Mouse (Mus musculus) limb, embryonic 10.5 days (tissue): Measurements from ENCODE around the gene Moxd1. TPM values are rescaled to one million over a fixed set of nuclear protein-coding genes. Genes with fewer than 3 reads are reported as not detected.

Experiments
- DNase-seq: peaks from one replicate; pipeline ENCODE4 v3.0.0-alpha.2; 2017; ENCODE audit warnings: low spot score
- H3K27ac ChIP-seq: fragments of 300-500 bp; sonication (generic); 2 replicates; pipeline ENCODE4 v1.5.1; 2016; ENCODE audit warnings: mild to moderate bottlenecking
- H3K27me3 ChIP-seq: fragments of 300-500 bp; sonication (generic); 2 replicates; pipeline ENCODE4 v1.6.1; 2016; ENCODE audit warnings: low read depth, mild to moderate bottlenecking; ENCODE audit not compliant: poor library complexity, severe bottlenecking
- H3K36me3 ChIP-seq: fragments of 300-500 bp; sonication (generic); 2 replicates; pipeline ENCODE4 v1.6.1; 2016; ENCODE audit warnings: mild to moderate bottlenecking, moderate library complexity
- H3K4me1 ChIP-seq: fragments of 300-500 bp; sonication (generic); 2 replicates; pipeline ENCODE4 v1.6.1; 2016
- H3K4me3 ChIP-seq: fragments of 300-500 bp; sonication (generic); 2 replicates; pipeline ENCODE4 v1.5.1; 2016; ENCODE audit warnings: mild to moderate bottlenecking, moderate library complexity
- H3K9me3 ChIP-seq: fragments of 300-500 bp; sonication (generic); replicated peaks from 2 replicates; pipeline ENCODE4 v1.6.1; 2016; ENCODE audit warnings: mild to moderate bottlenecking
- WGBS: fragments of 180-500 bp; shearing (Covaris S2); methylation state at CpG from one replicate; pipeline ENCODE4 v1.1.7; 2016; 5-methylcytosine and 5-hydroxymethylcytosine counted together
- polyA plus RNA-seq: library from polyadenylated mRNA; unstranded; fragments of >200 nt; fragmentation: Nextera tagmentation; extraction: Ambion mirVana; gene quantifications from 2 replicates; pipeline ENCODE4 v1.2.1, GENCODE M21; 2016

The Moxd1 gene
- polyA plus RNA-seq = 3.2 and 6.0 TPM in 2 replicates

DNA sequence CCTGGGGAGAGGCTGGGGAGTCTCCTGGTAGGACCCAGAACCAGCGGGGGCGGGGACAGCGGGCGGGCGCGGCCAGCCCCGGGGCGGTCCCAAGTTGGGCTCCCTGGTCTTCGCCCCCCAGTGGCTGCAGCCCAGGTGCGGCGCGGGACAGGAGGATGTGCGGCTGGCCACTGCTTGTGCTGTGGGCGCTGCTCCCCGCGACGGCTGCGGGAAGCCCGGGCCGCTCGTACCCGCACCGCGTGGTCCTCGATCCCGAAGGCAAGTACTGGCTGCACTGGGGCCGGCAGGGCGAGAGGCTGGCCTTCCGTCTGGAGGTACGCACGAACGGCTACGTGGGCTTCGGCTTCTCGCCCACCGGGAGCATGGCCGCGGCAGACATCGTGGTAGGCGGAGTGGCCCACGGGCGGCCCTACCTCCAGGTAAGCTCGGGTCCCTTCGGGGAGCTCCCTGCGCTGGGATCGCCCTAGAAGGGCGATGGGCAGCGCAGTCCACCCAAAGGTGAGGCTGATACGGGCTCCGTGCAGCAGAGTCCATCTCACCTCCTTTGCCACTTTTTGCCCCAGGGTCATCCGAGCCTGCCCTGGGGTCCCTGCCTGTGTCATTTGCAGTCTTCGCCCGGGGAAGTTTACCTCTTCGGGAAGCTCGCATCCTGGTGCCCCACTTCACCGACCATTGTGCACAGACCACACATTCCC is at the start of gene Moxd1:
Moxd1 (plus strand) TSS at position 69 of the 695 bp plus-strand sequence.
- WGBS = under 1% methylated on average over 55 of the region's 56 CpGs
- no peaks in the 10 kb centered on the region for H3K9me3 ChIP-seq
- DNase-seq = peak; percentile 65
- H3K36me3 ChIP-seq = no peaks in the 10 kb centered on the region
- H3K4me3 ChIP-seq = peak within 1 kb of the TSS; percentile 60
- peak within 1 kb of the TSS; percentile 72 for H3K27ac ChIP-seq
- peaks cover 17% of the 10 kb centered on the region for H3K4me1 ChIP-seq
- H3K27me3 ChIP-seq = peaks cover 84% of the 10 kb centered on the region

DNA sequence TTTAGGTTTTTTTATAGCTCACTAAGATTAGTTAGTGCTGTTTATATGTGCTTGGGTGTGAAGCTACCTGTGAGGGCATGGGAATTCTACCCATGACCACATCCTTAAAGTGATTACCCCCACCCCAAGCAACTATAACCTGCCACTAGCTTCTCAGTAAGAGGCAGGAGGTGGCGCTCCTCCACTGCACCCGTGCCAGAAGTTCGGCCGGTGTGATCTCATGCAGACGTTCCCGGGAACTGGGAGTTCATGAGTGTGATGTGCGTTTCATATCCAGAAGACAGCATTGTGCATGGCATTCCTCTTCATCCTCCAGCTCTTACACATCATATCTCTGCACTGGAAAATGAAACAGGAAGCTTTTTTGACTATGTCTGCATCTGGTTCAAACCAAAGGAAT is 32.9 kb upstream of the Moxd1 start:
- DNase-seq = no peak
- H3K27ac ChIP-seq = no peak overlapping the region
- H3K36me3 ChIP-seq = peaks cover 3% of the 10 kb centered on the region; the same call in 1 of the 2 replicates
- 71% methylated on average over 7 of the region's 7 CpGs for WGBS
- no peaks in the 10 kb centered on the region for H3K4me1 ChIP-seq
- no peak overlapping the region for H3K4me3 ChIP-seq
- no peaks in the 10 kb centered on the region for H3K27me3 ChIP-seq
- H3K9me3 ChIP-seq = no peaks in the 10 kb centered on the region

DNA sequence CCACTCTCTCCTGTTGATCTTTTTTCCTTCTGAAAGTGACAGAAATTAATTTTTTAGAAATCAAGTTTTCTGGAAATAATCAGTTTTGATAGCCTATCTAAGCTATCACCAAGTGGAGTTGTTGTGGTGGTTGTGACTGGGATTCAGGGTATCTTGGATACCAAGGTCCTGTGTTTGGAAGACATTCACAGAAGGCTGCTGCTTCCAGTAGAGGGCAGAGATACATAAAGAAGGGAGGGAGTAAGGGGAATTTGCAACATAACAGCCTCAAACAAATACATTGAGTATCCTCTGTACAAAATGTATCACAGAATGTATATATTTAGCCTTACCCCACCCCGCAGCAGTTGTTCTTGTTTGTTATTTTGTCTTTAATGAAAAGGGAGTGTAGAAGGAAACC is 31.3 kb upstream of the Moxd1 start:
- no peaks in the 10 kb centered on the region for H3K9me3 ChIP-seq
- DNase-seq = no peak
- H3K27ac ChIP-seq = no peak overlapping the region
- no peaks in the 10 kb centered on the region for H3K36me3 ChIP-seq
- H3K4me1 ChIP-seq = no peaks in the 10 kb centered on the region
- WGBS = 71% methylated on average over 1 of the region's 1 CpGs
- no peaks in the 10 kb centered on the region for H3K27me3 ChIP-seq
- H3K4me3 ChIP-seq = no peak overlapping the region

DNA sequence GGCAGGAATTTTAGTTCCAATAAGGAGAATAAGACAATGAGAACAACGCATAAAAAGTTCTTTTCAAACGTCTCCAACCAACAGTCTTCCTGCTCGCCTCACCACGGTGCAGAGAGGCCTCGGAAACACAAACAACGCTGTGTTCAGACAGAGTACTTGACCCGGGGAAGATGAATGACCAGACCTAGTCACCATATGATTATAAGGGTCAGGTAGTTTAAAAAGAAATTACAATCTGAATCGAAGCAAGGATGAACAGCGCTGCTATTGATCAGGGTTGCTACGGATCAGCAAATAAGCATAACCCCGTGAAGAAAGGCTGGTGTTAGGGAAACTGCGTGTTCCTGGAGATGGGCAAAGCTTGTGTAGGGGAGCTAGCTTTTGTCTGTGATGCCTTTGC is 24.0 kb upstream of the Moxd1 start:
- Histone ChIP-seq H3K27ac (no peak overlapping the region), H3K36me3 (no peaks in the 10 kb centered on the region), H3K9me3 (no peaks in the 10 kb centered on the region), H3K27me3 (no peaks in the 10 kb centered on the region), H3K4me1 (no peaks in the 10 kb centered on the region), H3K4me3 (no peak overlapping the region)
- WGBS = 83% methylated on average over 12 of the region's 12 CpGs
- no peak for DNase-seq

DNA sequence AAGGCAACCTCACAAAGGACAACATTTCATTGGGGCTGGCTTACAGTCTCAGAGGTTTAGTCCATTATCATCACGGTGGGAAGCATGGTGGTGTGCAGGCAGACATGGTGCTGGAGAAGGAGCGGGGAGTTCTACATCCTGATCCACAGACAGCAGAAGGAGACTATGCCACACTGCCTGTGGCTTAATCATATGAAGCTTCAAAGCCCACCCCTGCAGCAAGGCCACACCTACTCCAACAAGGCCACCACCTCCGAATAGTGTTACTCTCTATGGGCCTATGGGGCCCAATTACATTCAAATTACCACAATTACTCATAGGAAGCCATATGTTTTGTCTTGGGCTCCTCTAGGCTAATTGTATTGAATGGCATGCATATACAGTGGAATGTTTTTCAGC is 23.2 kb upstream of the Moxd1 start:
- Histone ChIP-seq H3K9me3 (no peaks in the 10 kb centered on the region), H3K27ac (no peak overlapping the region)

DNA sequence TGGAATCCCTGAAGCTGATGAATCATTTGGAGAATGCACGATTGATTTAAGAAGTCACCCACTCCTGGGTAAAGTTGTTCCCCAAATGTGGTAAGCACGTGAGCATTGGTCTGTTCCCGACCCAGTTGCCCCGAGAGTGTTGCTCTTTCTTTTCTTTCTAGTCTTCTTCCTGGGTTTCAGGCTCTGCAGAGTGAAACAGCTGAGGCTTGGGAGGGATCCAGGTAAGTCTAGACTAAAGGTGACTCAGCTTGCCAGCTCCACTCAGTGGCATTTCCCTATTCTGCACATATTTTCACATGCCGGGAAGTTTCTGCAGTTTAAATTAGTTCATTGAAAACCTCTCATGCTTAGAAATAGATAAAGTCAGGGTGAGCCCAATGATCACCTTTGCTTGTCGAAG is 13.2 kb upstream of the Moxd1 start:
- WGBS = 92% methylated on average over 6 of the region's 6 CpGs
- no peaks in the 10 kb centered on the region for H3K9me3 ChIP-seq
- no peak overlapping the region for H3K4me3 ChIP-seq
- no peaks in the 10 kb centered on the region for H3K36me3 ChIP-seq
- no peaks in the 10 kb centered on the region for H3K27me3 ChIP-seq
- H3K27ac ChIP-seq = no peak overlapping the region
- DNase-seq = no peak
- H3K4me1 ChIP-seq = peaks cover 15% of the 10 kb centered on the region

More for the DNA sequence above, 23.2 kb upstream of the Moxd1 start:
- 88% methylated on average over 3 of the region's 3 CpGs for WGBS
- H3K4me3 ChIP-seq = no peak overlapping the region
- DNase-seq = no peak
- no peaks in the 10 kb centered on the region for H3K27me3 ChIP-seq
- no peaks in the 10 kb centered on the region for H3K36me3 ChIP-seq
- H3K4me1 ChIP-seq = no peaks in the 10 kb centered on the region

DNA sequence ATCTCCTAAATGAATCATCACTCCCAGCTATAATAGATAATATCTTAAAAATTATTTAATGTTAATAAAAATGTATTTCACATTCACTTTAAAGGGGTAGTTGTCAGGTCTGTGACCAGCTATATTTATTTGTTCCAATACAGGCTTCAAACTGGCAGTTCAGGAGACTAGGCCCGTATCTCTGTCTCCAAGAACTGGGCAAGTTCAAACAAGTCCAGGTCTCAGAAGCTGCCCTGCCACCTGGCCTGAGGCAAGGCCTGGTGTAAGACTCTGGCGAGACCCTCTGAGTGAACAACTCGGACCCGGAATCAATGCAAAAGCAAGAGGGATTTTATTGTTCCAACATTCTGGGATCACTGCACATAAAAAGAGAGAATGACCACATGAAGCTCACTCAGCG is 10.0 kb upstream of the Moxd1 start:
- Histone ChIP-seq H3K4me1 (peaks cover 15% of the 10 kb centered on the region), H3K36me3 (no peaks in the 10 kb centered on the region), H3K4me3 (no peak overlapping the region), H3K9me3 (no peaks in the 10 kb centered on the region), H3K27me3 (no peaks in the 10 kb centered on the region), H3K27ac (no peak overlapping the region)
- 81% methylated on average over 5 of the region's 5 CpGs for WGBS
- no peak for DNase-seq

DNA sequence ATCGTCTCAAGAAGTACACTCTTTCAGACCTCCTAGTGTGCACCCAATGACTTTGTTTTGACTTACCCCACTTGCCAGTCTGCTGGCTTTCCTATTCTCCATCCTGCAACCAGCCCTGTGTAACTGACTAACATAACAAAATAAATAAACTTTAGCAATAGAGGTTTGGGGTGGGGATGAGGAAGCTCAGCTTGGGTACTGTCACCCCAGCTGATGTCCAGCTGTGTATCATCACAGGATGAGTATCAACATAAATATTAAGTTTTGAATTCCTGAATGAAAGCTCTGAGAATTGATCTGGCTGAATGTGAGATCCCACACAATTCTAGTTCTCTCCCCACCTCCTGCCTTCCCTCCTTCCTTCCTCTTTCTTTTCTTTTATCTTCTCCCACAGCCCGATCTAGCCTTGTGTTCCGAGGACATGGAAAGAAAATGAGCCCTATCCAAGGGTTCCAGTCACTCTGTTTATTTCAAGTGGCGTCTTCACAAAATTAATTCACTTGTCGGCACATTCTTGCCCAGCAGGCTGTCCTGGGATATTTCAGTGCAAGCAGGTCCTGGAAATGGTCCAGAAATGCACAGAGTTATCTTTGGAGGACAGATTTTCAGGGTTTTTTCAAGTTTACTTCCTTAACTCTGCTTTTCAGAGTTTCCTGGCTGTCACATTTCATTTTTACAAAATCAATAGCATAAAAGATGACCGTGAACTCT is 5.6 kb upstream of the Moxd1 start:
- no peak overlapping the region for H3K27ac ChIP-seq
- H3K36me3 ChIP-seq = no peaks in the 10 kb centered on the region
- no peak for DNase-seq
- WGBS = 83% methylated on average over 6 of the region's 6 CpGs
- peaks cover 7% of the 10 kb centered on the region for H3K4me1 ChIP-seq
- no peak overlapping the region for H3K4me3 ChIP-seq
- H3K9me3 ChIP-seq = no peaks in the 10 kb centered on the region
- peaks cover 28% of the 10 kb centered on the region for H3K27me3 ChIP-seq

DNA sequence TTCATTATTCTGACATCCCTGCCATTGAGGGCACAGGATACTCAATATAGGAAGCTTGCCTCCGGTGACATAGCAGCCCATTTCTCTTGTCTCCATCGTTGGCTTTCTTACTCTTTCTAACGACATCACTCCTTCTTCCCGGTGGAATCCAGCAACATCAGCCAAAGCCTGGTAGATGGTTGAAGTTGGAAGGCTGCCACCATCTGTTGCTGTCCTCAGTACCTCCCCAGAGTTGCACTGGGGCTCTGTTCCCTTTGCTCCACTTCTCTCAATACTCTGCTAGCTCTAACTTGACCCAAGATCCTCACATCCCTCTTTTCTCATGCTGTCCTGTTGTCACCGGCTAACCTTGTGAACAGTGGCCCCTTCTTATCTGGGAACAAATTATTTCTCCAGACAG is 2.4 kb upstream of the Moxd1 start:
- DNase-seq = no peak
- WGBS = 86% methylated on average over 5 of the region's 5 CpGs

DNA sequence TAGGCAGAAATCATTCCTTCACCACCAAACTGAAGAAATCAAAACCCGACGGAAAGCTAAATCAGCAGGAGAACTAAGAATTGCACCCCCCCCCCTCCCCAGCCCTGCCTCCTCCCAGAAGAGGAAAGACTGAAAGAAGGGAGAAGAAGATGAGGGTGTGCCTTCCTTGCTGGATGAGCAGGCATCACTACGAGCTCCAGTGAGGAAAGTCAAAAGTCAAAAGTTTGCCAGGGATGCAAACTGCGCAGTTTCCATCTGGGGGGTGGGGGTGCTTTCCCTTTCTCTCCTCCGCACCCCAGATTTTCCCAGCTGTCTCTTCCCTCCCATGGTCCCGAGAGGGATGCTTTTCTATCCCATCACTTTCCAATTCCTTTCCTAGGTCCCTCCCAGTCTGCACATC is 406 bp upstream of the Moxd1 start:
- H3K27me3 ChIP-seq = peaks cover 77% of the 10 kb centered on the region
- H3K36me3 ChIP-seq = no peaks in the 10 kb centered on the region
- WGBS = 16% methylated on average over 6 of the region's 6 CpGs
- H3K4me1 ChIP-seq = peaks cover 17% of the 10 kb centered on the region
- DNase-seq = no peak
- peak overlapping the region; percentile 60 for H3K4me3 ChIP-seq
- H3K9me3 ChIP-seq = no peaks in the 10 kb centered on the region
- no peak overlapping the region for H3K27ac ChIP-seq

More for the DNA sequence above, 2.4 kb upstream of the Moxd1 start:
- Histone ChIP-seq H3K36me3 (no peaks in the 10 kb centered on the region), H3K9me3 (no peaks in the 10 kb centered on the region), H3K27me3 (peaks cover 60% of the 10 kb centered on the region), H3K27ac (no peak overlapping the region), H3K4me1 (peaks cover 17% of the 10 kb centered on the region), H3K4me3 (no peak overlapping the region)

DNA sequence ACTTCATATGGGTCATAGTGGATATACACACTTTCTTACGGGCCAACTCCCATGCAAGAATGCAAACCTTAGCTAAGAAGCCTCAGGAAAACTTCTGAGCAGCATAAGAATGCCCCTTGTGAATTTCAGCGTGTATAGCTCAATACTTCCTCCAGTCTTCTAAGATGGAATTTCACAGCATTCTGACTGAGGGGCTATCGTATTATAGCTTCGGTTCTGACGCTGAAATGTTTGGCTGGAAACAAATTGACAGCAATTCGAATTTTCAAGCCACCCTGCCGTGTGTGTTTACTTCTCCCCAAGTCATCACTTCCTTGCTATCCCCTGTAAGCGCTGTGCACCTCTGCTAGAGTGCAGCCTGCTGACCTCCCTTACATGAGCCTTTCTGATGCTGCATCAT is 1.3 kb downstream of the Moxd1 start:
- H3K36me3 ChIP-seq = no peaks in the 10 kb centered on the region
- 19% methylated on average over 8 of the region's 8 CpGs for WGBS
- H3K27me3 ChIP-seq = peaks cover 87% of the 10 kb centered on the region
- DNase-seq = no peak
- no peak overlapping the region for H3K27ac ChIP-seq
- 0 out of 2 replicates have a peak overlapping the region, but pooled peaks have one; percentile 60 for H3K4me3 ChIP-seq
- H3K9me3 ChIP-seq = no peaks in the 10 kb centered on the region
- peaks cover 19% of the 10 kb centered on the region for H3K4me1 ChIP-seq

DNA sequence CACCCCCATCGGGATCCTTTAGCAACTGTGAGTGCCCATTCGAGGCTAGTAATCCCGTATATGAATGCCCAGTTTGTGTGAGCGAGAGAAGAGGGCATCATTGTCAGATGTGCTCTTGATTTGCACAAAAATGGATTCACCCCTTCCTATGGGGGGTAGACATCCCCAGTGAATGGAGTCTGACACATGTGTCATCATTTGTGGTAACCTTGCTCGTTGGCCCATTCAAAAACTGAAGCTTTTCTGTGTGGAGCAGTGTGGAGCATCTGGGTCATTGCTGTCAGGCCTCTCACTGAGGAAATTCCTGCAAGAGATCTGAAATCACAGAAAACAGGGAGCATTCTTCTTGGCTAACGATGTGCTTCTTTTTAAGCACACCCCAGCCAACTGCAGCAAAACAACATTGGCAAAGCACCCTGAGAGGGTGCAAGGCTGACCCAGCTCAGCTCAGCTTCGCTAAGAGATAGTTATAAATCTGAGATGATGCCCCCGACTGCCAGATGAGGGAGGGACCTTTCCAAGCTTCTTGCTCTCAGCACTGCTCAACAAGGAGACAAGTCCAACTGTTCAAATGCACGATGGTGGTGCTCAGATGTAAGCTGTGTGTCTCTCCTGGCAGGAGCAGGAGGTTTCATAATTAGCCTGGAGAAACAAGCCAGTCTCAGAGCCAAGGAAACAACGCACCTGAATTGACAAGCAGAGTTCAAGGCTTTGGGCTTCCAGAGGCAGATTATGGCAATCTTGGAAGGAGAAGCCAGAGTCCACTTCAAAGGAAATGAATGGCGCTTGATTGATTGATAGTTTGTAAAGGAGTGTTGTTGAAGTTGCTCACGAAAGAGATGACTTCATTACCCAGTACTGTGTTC is 5.2 kb downstream of the Moxd1 start:
- Histone ChIP-seq H3K27ac (no peak overlapping the region), H3K36me3 (no peaks in the 10 kb centered on the region), H3K4me1 (peaks cover 15% of the 10 kb centered on the region), H3K4me3 (no peak overlapping the region), H3K9me3 (no peaks in the 10 kb centered on the region), H3K27me3 (peaks cover 53% of the 10 kb centered on the region)
- DNase-seq = no peak
- 66% methylated on average over 12 of the region's 12 CpGs for WGBS

DNA sequence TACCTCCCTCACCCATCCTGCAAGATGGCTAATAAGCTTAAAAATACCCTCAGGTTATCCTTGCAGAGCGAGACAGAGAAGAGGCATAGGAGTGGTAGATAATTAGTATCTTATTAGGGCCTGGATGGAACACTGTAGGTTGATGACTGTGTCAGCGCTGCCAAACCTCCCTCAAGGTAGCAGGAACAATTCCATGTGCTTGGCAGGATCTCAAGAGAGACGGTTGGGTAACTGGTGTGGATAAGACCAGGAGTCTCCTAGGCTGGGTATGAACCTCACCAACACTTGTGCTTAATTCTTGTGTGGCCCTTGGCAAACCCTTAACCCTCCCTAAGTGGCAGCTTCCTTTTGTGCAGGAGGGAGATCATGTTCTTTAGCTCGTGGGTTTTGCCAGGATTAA is 9.0 kb downstream of the Moxd1 start:
- 74% methylated on average over 4 of the region's 4 CpGs for WGBS
- DNase-seq = no peak

More for the DNA sequence above, 9.0 kb downstream of the Moxd1 start:
- Histone ChIP-seq H3K4me1 (0 out of 2 replicates have a peak, but pooled peaks cover 6% of the 10 kb centered on the region), H3K36me3 (no peaks in the 10 kb centered on the region), H3K27ac (no peak overlapping the region), H3K9me3 (no peaks in the 10 kb centered on the region), H3K4me3 (no peak overlapping the region), H3K27me3 (peaks cover 19% of the 10 kb centered on the region; the same call in 1 of the 2 replicates)
